Mouse (Mus musculus) lung, embryonic 16.5 days (tissue): ENCODE measurements around the gene Ccdc42. TPM values are rescaled to one million over a fixed set of nuclear protein-coding genes. Genes with fewer than 3 reads are reported as not detected.
A peak's percentile ranks its signal among the peaks of the same experiment; 100 is the strongest.

Experiments
- ATAC-seq: fragments of 200-750 bp; cut with Nextera tagmentation; 2 replicates; pipeline ENCODE4 v1.8.0; 2017; ENCODE audit warnings: low read depth, mild to moderate bottlenecking, moderate library complexity
- H3K27ac ChIP-seq: fragments of 300-500 bp; sonication (generic); 2 replicates; pipeline ENCODE4 v1.5.1; 2014; ENCODE audit warnings: mild to moderate bottlenecking, control low read depth, low read length
- H3K27me3 ChIP-seq: fragments of 300-500 bp; sonication (generic); 2 replicates; pipeline ENCODE4 v1.6.1; 2014; ENCODE audit warnings: low read depth, low read length, mixed read lengths; ENCODE audit not compliant: control insufficient read depth, insufficient read depth
- H3K36me3 ChIP-seq: fragments of 300-500 bp; sonication (generic); 2 replicates; pipeline ENCODE4 v1.6.1; 2014; ENCODE audit warnings: low read length; ENCODE audit not compliant: control insufficient read depth, insufficient read depth
- H3K4me1 ChIP-seq: fragments of 300-500 bp; sonication (generic); replicated peaks from 2 replicates; pipeline ENCODE4 v1.6.1; 2014; ENCODE audit warnings: low read length, mixed read lengths; ENCODE audit not compliant: control insufficient read depth, insufficient read depth
- H3K4me2 ChIP-seq: fragments of 300-500 bp; sonication (generic); 2 replicates; pipeline ENCODE4 v1.6.1; 2014; ENCODE audit warnings: low read depth, low read length, control low read depth
- H3K4me3 ChIP-seq: fragments of 300-500 bp; sonication (generic); 2 replicates; pipeline ENCODE4 v1.5.1; 2014; ENCODE audit warnings: mild to moderate bottlenecking, low read length, control low read depth
- H3K9ac ChIP-seq: fragments of 300-500 bp; sonication (generic); 2 replicates; pipeline ENCODE4 v1.6.1; 2014; ENCODE audit warnings: low read length, control low read depth
- H3K9me3 ChIP-seq: fragments of 300-500 bp; sonication (generic); 2 replicates; pipeline ENCODE4 v1.6.1; 2016; ENCODE audit warnings: low read length; ENCODE audit not compliant: control insufficient read depth
- WGBS: fragments of 180-500 bp; shearing (Covaris S2); extraction: QIAGEN DNeasy Blood & Tissue Kit; methylation state at CpG from one replicate; pipeline ENCODE4 v1.1.7; 2014; 5-methylcytosine and 5-hydroxymethylcytosine counted together
- polyA plus RNA-seq: library from polyadenylated mRNA; unstranded; fragments of >200 nt; fragmentation: Nextera tagmentation; extraction: Ambion mirVana; gene quantifications from 2 replicates; pipeline ENCODE4 v1.2.1, GENCODE M21; 2015

Gene Ccdc42
- polyA plus RNA-seq, 1 experiment from 2014 or later: 1.1 TPM

DNA sequence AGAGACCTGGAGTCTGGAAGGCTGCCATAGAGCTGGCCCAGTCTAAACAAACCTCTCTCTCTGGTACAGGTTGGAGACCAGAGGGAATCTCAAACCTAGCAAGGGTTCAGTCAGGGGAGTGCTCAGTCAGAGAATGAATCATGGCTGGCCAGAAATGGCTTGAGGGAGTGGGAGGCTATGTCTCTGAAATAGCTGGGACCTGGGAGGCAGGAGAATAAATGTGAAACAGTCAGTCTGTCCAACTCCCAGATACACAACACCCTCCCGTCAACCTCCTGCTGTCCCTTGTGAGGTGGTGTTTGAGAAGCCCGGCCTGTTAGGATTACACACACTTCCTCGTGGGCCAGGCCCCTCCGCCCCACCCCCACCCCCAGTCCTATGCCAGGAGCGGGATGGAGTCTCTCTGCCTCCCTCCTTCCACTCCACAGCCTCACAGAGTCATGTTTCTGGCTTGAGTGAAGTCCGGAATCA is 13.8 kb downstream of the Ccdc42 start:
- Histone ChIP-seq H3K4me1 (peaks cover 39% of the 10 kb centered on the region), H3K27ac (peak overlapping the region; percentile 97), H3K4me3 (no peak overlapping the region), H3K27me3 (no peaks in the 10 kb centered on the region), H3K36me3 (no peaks in the 10 kb centered on the region), H3K9ac (no peak overlapping the region), H3K4me2 (no peak overlapping the region), H3K9me3 (no peaks in the 10 kb centered on the region)
- WGBS: 5% methylated on average over 6 of the region's 6 CpGs
- peak; percentile 89 for ATAC-seq

GRCm38 (mm10) chr11:68601486-68601991 is 14.7 kb downstream of the Ccdc42 start:
- peaks cover 39% of the 10 kb centered on the region for H3K4me1 ChIP-seq
- peak overlapping the region; percentile 31; the same call in 1 of the 2 replicates for H3K9ac ChIP-seq
- 10% methylated on average over 9 of the region's 9 CpGs for WGBS
- no peaks in the 10 kb centered on the region for H3K9me3 ChIP-seq
- H3K4me2 ChIP-seq: no peak overlapping the region
- H3K27me3 ChIP-seq: no peaks in the 10 kb centered on the region
- no peak overlapping the region for H3K4me3 ChIP-seq
- H3K27ac ChIP-seq: peak overlapping the region; percentile 97
- peak; percentile 31; the same call in 1 of the 2 replicates for ATAC-seq
- H3K36me3 ChIP-seq: no peaks in the 10 kb centered on the region

DNA sequence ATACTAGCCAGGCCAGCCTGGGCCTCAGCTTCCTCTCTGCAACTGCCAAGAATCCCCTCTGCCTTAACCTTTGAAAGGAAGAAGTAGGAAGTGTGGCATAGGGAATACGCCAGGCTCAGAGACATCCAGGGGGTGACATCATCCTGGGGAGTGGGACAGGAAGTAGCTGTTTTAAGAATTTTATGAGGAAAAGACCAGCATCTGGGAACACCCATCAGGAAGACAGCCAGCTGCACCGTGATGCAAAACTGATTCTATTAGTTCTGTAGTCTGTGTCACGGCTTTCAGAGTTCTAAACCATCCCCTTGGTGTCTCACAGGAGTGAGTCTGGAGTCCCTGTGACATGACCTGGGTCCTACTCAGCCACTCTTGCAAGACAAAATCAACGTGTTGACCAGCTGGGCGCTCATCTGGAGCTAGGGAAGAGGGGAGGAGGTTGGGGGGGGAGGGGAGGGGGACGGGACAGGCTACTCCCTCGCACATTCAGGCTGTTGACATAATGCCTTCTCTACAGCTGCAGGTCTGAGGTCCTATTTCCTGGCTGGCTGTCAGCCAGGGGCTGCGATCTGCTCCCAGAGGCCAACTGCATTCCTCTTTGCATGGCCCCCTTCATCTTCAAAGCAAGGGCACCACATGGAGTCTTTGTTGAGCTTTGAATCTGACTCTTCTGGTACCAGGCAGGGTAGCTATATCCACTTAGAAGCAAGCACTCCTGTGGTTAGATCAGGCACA is 15.5 kb downstream of the Ccdc42 start:
- Histone ChIP-seq H3K4me3 (no peak overlapping the region), H3K9me3 (no peaks in the 10 kb centered on the region), H3K4me1 (peaks cover 41% of the 10 kb centered on the region), H3K27me3 (no peaks in the 10 kb centered on the region), H3K4me2 (no peak overlapping the region), H3K36me3 (no peaks in the 10 kb centered on the region), H3K27ac (peak overlapping the region; percentile 97), H3K9ac (peak overlapping the region; percentile 0; the same call in 1 of the 2 replicates)
- ATAC-seq: peak; percentile 63
- 4% methylated on average over 8 of the region's 8 CpGs for WGBS

DNA sequence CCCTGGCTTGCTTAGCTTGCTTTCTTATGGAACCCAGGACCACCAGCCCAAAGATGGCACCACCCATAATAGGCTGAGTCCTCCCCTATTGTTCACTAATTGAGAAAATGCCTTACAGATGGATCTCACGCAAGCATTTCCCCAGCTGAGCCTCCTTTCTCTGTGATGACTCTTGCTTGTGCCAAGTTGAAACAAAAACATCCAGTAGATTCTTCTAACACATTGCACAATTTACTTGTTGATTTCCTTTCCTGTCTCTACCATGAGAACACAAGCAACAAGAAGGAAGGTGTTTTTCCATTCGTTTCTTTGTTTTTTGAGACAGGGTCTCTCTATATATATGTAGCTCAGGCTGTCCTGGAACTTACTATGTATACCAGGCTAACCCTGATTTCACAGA is 20.2 kb downstream of the Ccdc42 start:
- Histone ChIP-seq H3K4me2 (no peak overlapping the region), H3K27ac (0 out of 2 replicates have a peak overlapping the region, but pooled peaks have one; percentile 5), H3K9ac (no peak overlapping the region), H3K36me3 (no peaks in the 10 kb centered on the region), H3K4me3 (no peak overlapping the region), H3K27me3 (no peaks in the 10 kb centered on the region), H3K9me3 (no peaks in the 10 kb centered on the region), H3K4me1 (peaks cover 24% of the 10 kb centered on the region)
- no peak for ATAC-seq
- 54% methylated on average over 2 of the region's 2 CpGs for WGBS

DNA sequence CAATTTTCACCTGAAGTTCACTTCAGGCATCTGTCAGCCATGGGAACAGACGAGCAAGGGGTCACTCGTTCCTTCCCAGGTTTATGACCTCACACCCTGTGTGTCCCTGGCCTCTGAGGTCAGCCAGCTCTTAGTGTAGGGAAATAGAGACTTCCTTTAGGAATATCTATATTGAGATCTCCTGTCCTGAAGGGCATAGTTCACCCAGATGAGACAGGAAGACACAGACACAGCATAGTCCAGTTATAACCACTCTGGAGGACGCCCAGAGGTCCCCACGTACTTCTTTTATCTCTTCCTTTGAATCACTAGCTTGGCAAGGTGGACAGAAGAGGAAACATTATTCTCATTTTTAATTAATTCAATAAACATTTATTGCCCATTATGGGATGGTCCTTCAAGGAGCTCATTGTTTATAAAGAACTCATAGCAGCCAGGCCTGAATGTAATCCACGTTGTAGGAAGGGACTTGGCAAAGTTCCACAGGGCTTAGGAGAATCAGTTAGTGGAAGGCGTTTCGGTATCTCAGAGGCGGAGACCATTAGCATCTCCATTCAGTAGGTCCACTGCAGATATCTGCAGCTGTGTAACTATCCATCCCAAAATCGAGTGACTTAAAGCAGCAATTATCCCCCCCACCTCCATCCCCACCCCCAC is 23.2 kb downstream of the Ccdc42 start:
- no peak overlapping the region for H3K4me3 ChIP-seq
- H3K36me3 ChIP-seq: no peaks in the 10 kb centered on the region
- peak overlapping the region; percentile 32; the same call in 1 of the 2 replicates for H3K27ac ChIP-seq
- ATAC-seq: 0 out of 2 replicates have a peak, but pooled peaks have one; percentile 19
- no peak overlapping the region for H3K4me2 ChIP-seq
- H3K4me1 ChIP-seq: peaks cover 31% of the 10 kb centered on the region
- H3K9me3 ChIP-seq: no peaks in the 10 kb centered on the region
- H3K9ac ChIP-seq: no peak overlapping the region
- no peaks in the 10 kb centered on the region for H3K27me3 ChIP-seq
- WGBS: 37% methylated on average over 9 of the region's 9 CpGs

DNA sequence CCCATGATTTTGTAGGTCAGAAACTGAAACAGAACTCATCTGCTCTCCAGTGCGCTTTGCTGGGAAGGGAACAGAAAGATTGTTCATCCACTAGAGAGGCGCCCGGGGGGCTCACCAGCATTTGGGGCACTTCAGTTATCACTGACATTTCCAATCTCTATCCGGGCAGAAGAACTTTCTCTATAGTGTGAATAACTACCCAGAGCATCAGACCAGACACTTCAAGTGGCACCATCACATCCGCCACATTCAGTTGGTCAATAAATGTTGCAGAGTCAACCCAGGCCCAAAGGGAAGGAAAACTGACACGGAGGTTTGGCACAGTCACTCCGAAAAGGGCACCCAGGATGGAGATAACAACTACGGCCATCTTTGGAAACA is 23.7 kb downstream of the Ccdc42 start:
- Histone ChIP-seq H3K27ac (peak overlapping the region; percentile 19; the same call in 1 of the 2 replicates), H3K36me3 (no peaks in the 10 kb centered on the region)
- 67% methylated on average over 8 of the region's 8 CpGs for WGBS

DNA sequence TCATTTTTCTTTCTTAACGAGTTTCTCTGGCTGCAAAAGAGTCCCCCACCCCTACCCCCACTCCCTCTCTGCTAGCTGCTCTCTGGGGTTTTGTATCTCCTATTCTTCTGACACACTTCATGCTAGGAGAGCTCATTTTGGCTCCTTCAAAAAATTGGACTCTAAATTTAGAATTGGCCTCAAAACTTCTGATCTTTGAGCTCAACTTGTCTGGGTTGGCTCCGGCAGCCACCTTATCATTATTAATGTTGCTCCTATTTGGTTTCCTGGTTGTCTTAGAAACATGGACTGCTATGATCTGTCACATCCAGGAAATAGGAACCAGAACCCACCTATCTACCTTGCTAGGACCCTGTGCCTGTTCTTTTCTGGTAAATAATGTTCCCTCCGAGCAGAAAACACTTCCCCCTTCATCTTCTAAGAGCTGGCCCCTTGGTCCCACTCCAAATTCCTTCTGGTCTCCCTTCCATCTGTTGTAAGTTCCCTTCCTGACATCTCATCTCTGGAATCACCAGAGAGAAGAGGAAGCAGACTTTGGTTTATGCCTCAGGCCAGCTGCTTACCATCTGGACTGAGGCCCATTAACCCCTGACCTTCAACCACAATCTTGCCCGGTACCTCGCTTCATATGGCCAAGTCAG is 26.4 kb downstream of the Ccdc42 start:
- ATAC-seq: peak; percentile 89
- WGBS: 26% methylated on average over 5 of the region's 5 CpGs

More for the DNA sequence above, 23.7 kb downstream of the Ccdc42 start:
- Histone ChIP-seq H3K4me2 (no peak overlapping the region), H3K4me1 (peaks cover 31% of the 10 kb centered on the region), H3K9me3 (no peaks in the 10 kb centered on the region), H3K9ac (no peak overlapping the region), H3K27me3 (no peaks in the 10 kb centered on the region), H3K4me3 (no peak overlapping the region)
- ATAC-seq: no peak

DNA sequence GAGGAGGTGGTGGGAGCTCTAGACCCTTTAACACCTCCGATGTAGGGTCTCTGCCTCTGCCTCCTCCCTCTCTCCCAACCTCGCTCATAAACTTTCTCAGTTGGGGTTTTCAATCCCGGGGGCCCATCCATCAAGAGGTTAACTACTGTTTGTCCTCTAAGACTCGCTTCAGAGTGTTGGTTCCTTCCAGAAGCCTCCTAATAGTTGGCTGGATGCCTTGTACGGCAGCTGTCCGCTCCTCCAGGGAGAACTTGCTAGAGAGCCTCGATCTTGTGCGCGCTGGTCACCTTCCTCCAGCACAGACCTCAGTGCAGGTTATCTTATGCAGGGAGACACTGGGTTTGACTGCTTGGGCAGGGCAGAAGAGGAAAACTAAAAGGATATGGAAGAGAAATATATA is 35.9 kb downstream of the Ccdc42 start:
- WGBS: 27% methylated on average over 9 of the region's 9 CpGs
- Histone ChIP-seq H3K27me3 (no peaks in the 10 kb centered on the region), H3K4me2 (peak overlapping the region; percentile 51), H3K4me1 (peaks cover 23% of the 10 kb centered on the region), H3K9me3 (no peaks in the 10 kb centered on the region), H3K9ac (peak overlapping the region; percentile 26; the same call in 1 of the 2 replicates), H3K27ac (peak overlapping the region; percentile 94), H3K4me3 (no peak overlapping the region), H3K36me3 (no peaks in the 10 kb centered on the region)
- peak; percentile 32 for ATAC-seq

More for the DNA sequence above, 26.4 kb downstream of the Ccdc42 start:
- Histone ChIP-seq H3K36me3 (no peaks in the 10 kb centered on the region), H3K4me2 (no peak overlapping the region), H3K4me1 (peaks cover 29% of the 10 kb centered on the region), H3K27me3 (no peaks in the 10 kb centered on the region), H3K9ac (no peak overlapping the region), H3K27ac (peak overlapping the region; percentile 79), H3K9me3 (no peaks in the 10 kb centered on the region), H3K4me3 (no peak overlapping the region)
